Mouse (Mus musculus) neural tube, embryonic 14.5 days (tissue): Measurements from ENCODE around the gene Gtpbp1. TPM values are rescaled to one million over a fixed set of nuclear protein-coding genes. Genes with fewer than 3 reads are reported as not detected.

ENCODE experiments used
- ATAC-seq: fragments of 200-750 bp; cut with Nextera tagmentation; 2 replicates; pipeline ENCODE4 v1.8.0; 2017; ENCODE audit warnings: low read depth, mild to moderate bottlenecking, moderate TSS enrichment, moderate library complexity
- H3K27ac ChIP-seq: fragments of 300-500 bp; sonication (generic); 2 replicates; pipeline ENCODE4 v1.5.1; 2014; ENCODE audit warnings: low read depth, mild to moderate bottlenecking, control low read depth, low read length, moderate library complexity, mixed read lengths
- H3K27me3 ChIP-seq: fragments of 300-500 bp; sonication (generic); 2 replicates; pipeline ENCODE4 v1.6.1; 2014; ENCODE audit warnings: low read length; ENCODE audit not compliant: control insufficient read depth, insufficient read depth
- H3K36me3 ChIP-seq: fragments of 300-500 bp; sonication (generic); 2 replicates; pipeline ENCODE4 v1.6.1; 2014; ENCODE audit warnings: low read length, mixed read lengths; ENCODE audit not compliant: control insufficient read depth, insufficient read depth
- H3K4me1 ChIP-seq: fragments of 300-500 bp; sonication (generic); 2 replicates; pipeline ENCODE4 v1.6.1; 2014; ENCODE audit warnings: low read length; ENCODE audit not compliant: control insufficient read depth, insufficient read depth
- H3K4me2 ChIP-seq: fragments of 300-500 bp; sonication (generic); 2 replicates; pipeline ENCODE4 v1.6.1; 2014; ENCODE audit warnings: mild to moderate bottlenecking, low read depth, low read length, control low read depth
- H3K4me3 ChIP-seq: fragments of 300-500 bp; sonication (generic); 2 replicates; pipeline ENCODE4 v1.5.1; 2014; ENCODE audit warnings: low read depth, low read length, control low read depth, mixed read lengths
- H3K9ac ChIP-seq: fragments of 300-500 bp; sonication (generic); replicated peaks from 2 replicates; pipeline ENCODE4 v1.6.1; 2014; ENCODE audit warnings: low read depth, mild to moderate bottlenecking, control low read depth, low read length, mixed read lengths
- H3K9me3 ChIP-seq: fragments of 300-500 bp; sonication (generic); 2 replicates; pipeline ENCODE4 v1.6.1; 2016; ENCODE audit warnings: low read length; ENCODE audit not compliant: control insufficient read depth
- WGBS: fragments of 180-500 bp; shearing (Covaris S2); extraction: QIAGEN DNeasy Blood & Tissue Kit; methylation state at CpG from one replicate; pipeline ENCODE4 v1.1.7; 2014; 5-methylcytosine and 5-hydroxymethylcytosine counted together
- polyA plus RNA-seq: library from polyadenylated mRNA; unstranded; fragments of >200 nt; fragmentation: Nextera tagmentation; extraction: Ambion mirVana; gene quantifications from 2 replicates; pipeline ENCODE4 v1.2.1, GENCODE M21; 2014

Gene Gtpbp1
- polyA plus RNA-seq, 1 experiment from 2014 or later = 37.5 TPM

GRCm38 (mm10) chr15:79697558-79698187, 7.0 kb downstream of the Gtpbp1 start:
- H3K9ac ChIP-seq = no peak overlapping the region
- peaks cover 2% of the 10 kb centered on the region; the same call in 1 of the 2 replicates for H3K36me3 ChIP-seq
- ATAC-seq = no peak
- no peak overlapping the region for H3K4me3 ChIP-seq
- H3K4me2 ChIP-seq = no peak overlapping the region
- H3K27me3 ChIP-seq = no peaks in the 10 kb centered on the region
- no peaks in the 10 kb centered on the region for H3K9me3 ChIP-seq
- H3K27ac ChIP-seq = peak overlapping the region; percentile 73
- WGBS = 73% methylated on average over 9 of the region's 9 CpGs
- no peaks in the 10 kb centered on the region; the same call in 1 of the 2 replicates for H3K4me1 ChIP-seq

GRCm38 (mm10) chr15:79706603-79707214, 16.1 kb downstream of the Gtpbp1 start:
- Histone ChIP-seq H3K9me3 (no peaks in the 10 kb centered on the region), H3K4me2 (no peak overlapping the region), H3K27me3 (no peaks in the 10 kb centered on the region), H3K36me3 (peaks cover 19% of the 10 kb centered on the region; the same call in 1 of the 2 replicates), H3K9ac (no peak overlapping the region), H3K4me1 (no peaks in the 10 kb centered on the region), H3K4me3 (no peak overlapping the region), H3K27ac (no peak overlapping the region)
- no peak for ATAC-seq
- WGBS = 88% methylated on average over 17 of the region's 17 CpGs

GRCm38 (mm10) chr15:79708229-79708822, 17.7 kb downstream of the Gtpbp1 start:
- no peak overlapping the region for H3K4me3 ChIP-seq
- no peak overlapping the region for H3K4me2 ChIP-seq
- H3K9ac ChIP-seq = no peak overlapping the region
- H3K36me3 ChIP-seq = peaks cover 29% of the 10 kb centered on the region; the same call in 1 of the 2 replicates
- no peaks in the 10 kb centered on the region for H3K27me3 ChIP-seq
- no peak for ATAC-seq
- H3K4me1 ChIP-seq = no peaks in the 10 kb centered on the region
- no peaks in the 10 kb centered on the region for H3K9me3 ChIP-seq
- WGBS = 93% methylated on average over 5 of the region's 5 CpGs
- no peak overlapping the region for H3K27ac ChIP-seq

- Histone ChIP-seq H3K4me2 (no peak overlapping the region), H3K27ac (no peak overlapping the region), H3K27me3 (no peaks in the 10 kb centered on the region), H3K4me1 (no peaks in the 10 kb centered on the region), H3K9me3 (no peaks in the 10 kb centered on the region), H3K9ac (no peak overlapping the region), H3K36me3 (peaks cover 69% of the 10 kb centered on the region), H3K4me3 (no peak overlapping the region)
- ATAC-seq = no peak
- 93% methylated on average over 7 of the region's 7 CpGs for WGBS
Measured at GRCm38 (mm10) chr15:79715646-79716045, 25.0 kb downstream of the Gtpbp1 start.

- Histone ChIP-seq H3K9ac (no peak overlapping the region), H3K4me3 (no peak overlapping the region), H3K4me1 (no peaks in the 10 kb centered on the region), H3K4me2 (no peak overlapping the region), H3K9me3 (no peaks in the 10 kb centered on the region), H3K27me3 (no peaks in the 10 kb centered on the region), H3K36me3 (peaks cover 68% of the 10 kb centered on the region), H3K27ac (no peak overlapping the region)
- ATAC-seq = no peak
- WGBS = 91% methylated on average over 6 of the region's 6 CpGs
Measured at GRCm38 (mm10) chr15:79716710-79717109, 26.1 kb downstream of the Gtpbp1 start.

GRCm38 (mm10) chr15:79720267-79720666, 29.6 kb downstream of the Gtpbp1 start:
- Histone ChIP-seq H3K36me3 (peaks cover 63% of the 10 kb centered on the region), H3K4me2 (no peak overlapping the region), H3K4me3 (no peak overlapping the region), H3K4me1 (no peaks in the 10 kb centered on the region), H3K9ac (no peak overlapping the region), H3K27ac (no peak overlapping the region), H3K9me3 (no peaks in the 10 kb centered on the region), H3K27me3 (no peaks in the 10 kb centered on the region)
- WGBS = 91% methylated on average over 8 of the region's 8 CpGs
- no peak for ATAC-seq

- no peak overlapping the region for H3K9ac ChIP-seq
- WGBS = 81% methylated on average over 4 of the region's 4 CpGs
- H3K27me3 ChIP-seq = no peaks in the 10 kb centered on the region
- no peak overlapping the region for H3K4me2 ChIP-seq
- H3K36me3 ChIP-seq = peaks cover 66% of the 10 kb centered on the region
- no peaks in the 10 kb centered on the region for H3K4me1 ChIP-seq
- no peaks in the 10 kb centered on the region for H3K9me3 ChIP-seq
- no peak overlapping the region for H3K4me3 ChIP-seq
- ATAC-seq = no peak
- no peak overlapping the region for H3K27ac ChIP-seq
Measured at GRCm38 (mm10) chr15:79720796-79721195, 30.2 kb downstream of the Gtpbp1 start.

- Histone ChIP-seq H3K27me3 (no peaks in the 10 kb centered on the region), H3K4me1 (no peaks in the 10 kb centered on the region), H3K4me3 (no peak overlapping the region), H3K9ac (no peak overlapping the region), H3K9me3 (no peaks in the 10 kb centered on the region), H3K4me2 (no peak overlapping the region), H3K36me3 (peaks cover 68% of the 10 kb centered on the region), H3K27ac (no peak overlapping the region)
- WGBS = 43% methylated on average over 1 of the region's 1 CpGs
- ATAC-seq = no peak
Measured at GRCm38 (mm10) chr15:79723439-79723838, 32.8 kb downstream of the Gtpbp1 start.

GRCm38 (mm10) chr15:79725190-79725789, 34.6 kb downstream of the Gtpbp1 start:
- no peak overlapping the region for H3K9ac ChIP-seq
- H3K4me3 ChIP-seq = no peak overlapping the region
- H3K36me3 ChIP-seq = peaks cover 68% of the 10 kb centered on the region
- 93% methylated on average over 11 of the region's 11 CpGs for WGBS
- no peaks in the 10 kb centered on the region for H3K4me1 ChIP-seq
- no peak overlapping the region for H3K27ac ChIP-seq
- H3K9me3 ChIP-seq = no peaks in the 10 kb centered on the region
- no peak overlapping the region for H3K4me2 ChIP-seq
- H3K27me3 ChIP-seq = no peaks in the 10 kb centered on the region
- ATAC-seq = no peak
